Comparison of ENCODE assay signal across 8 mouse cellular contexts in genomic region chrX:101427774-101428173, GRCm38 (mm10). TPM values are rescaled to one million over a fixed set of nuclear protein-coding genes. Genes with fewer than 3 reads are reported as not detected.
DNase-seq lines count a peak whose midpoint lies in the region; ATAC-seq lines count a peak whose summit lies in the region.

No protein-coding gene starts in this region.

- no peaks in the 10 kb centered on the region for H3K36me3 ChIP-seq in midbrain, embryonic 14.5 days (ENCODE audit: control insufficient read depth, insufficient read depth, low read length)
- H3K36me3 ChIP-seq in midbrain, embryonic 10.5 days: peaks cover 21% of the 10 kb centered on the region

- intact Hi-C loops in left cerebral cortex, postnatal 36 days (cut with DNase I): no loop called here

- no peak overlapping the region for H3K4me3 ChIP-seq in midbrain, embryonic 14.5 days (replicated peaks; ENCODE audit: low read depth, low read length)
- no peak overlapping the region for H3K4me3 ChIP-seq in midbrain, embryonic 10.5 days

- no peak for ATAC-seq in midbrain, embryonic 14.5 days (ENCODE audit: low FRiP score, low TSS enrichment)

- no peaks in the 10 kb centered on the region for H3K27me3 ChIP-seq in midbrain, embryonic 14.5 days (ENCODE audit: control insufficient read depth, insufficient read depth, low read length)
- peaks cover 13% of the 10 kb centered on the region; the same call in 1 of the 2 replicates for H3K27me3 ChIP-seq in midbrain, embryonic 10.5 days (ENCODE audit: low read depth, poor library complexity, severe bottlenecking)

- H3K9me3 ChIP-seq in midbrain, embryonic 14.5 days (ENCODE audit: control insufficient read depth, low read length): no peaks in the 10 kb centered on the region
- no peaks in the 10 kb centered on the region for H3K9me3 ChIP-seq in midbrain, embryonic 10.5 days (replicated peaks)

- peaks cover 4% of the 10 kb centered on the region; the same call in 1 of the 2 replicates for H3K4me1 ChIP-seq in midbrain, embryonic 14.5 days (ENCODE audit: control insufficient read depth, insufficient read depth, low read length)
- H3K4me1 ChIP-seq in midbrain, embryonic 10.5 days: peaks cover 10% of the 10 kb centered on the region

- 0% methylated on average over 1 of the region's 1 CpGs for WGBS in midbrain, embryonic 14.5 days
- 4% methylated on average over 1 of the region's 1 CpGs for WGBS in midbrain, embryonic 10.5 days

- no peak overlapping the region for H3K9ac ChIP-seq in midbrain, embryonic 14.5 days (replicated peaks; ENCODE audit: low read length)

- peak; percentile 42 for DNase-seq in embryo, embryonic 10.5 days (ENCODE audit: low spot score)
- no peak for DNase-seq in embryo, embryonic 10 days (ENCODE audit: low spot score)
- peak; percentile 14 for DNase-seq in midbrain, embryonic 14.5 days
- no peak for DNase-seq in midbrain, embryonic 10.5 days (ENCODE audit: low spot score)
- DNase-seq in c-Kit-positive CD71-negative TER-119-negative erythroid progenitor cells, embryonic 14.5 days (ENCODE audit: low read depth): peak; percentile 24
- DNase-seq in retina, postnatal 1 day: peak; percentile 24
- DNase-seq in left cerebral cortex, postnatal 36 days (ENCODE audit: low spot score in 2 of 2): no peak
- DNase-seq in ovary, postnatal 36 days (ENCODE audit: low spot score): no peak

- no peak overlapping the region for H3K27ac ChIP-seq in midbrain, embryonic 14.5 days (replicated peaks; ENCODE audit: low read depth, low read length)
- H3K27ac ChIP-seq in midbrain, embryonic 10.5 days (replicated peaks): no peak overlapping the region

- no peak overlapping the region for H3K4me2 ChIP-seq in midbrain, embryonic 14.5 days (ENCODE audit: low read length)

RNA-seq across cellular contexts. Expression of gene Nono, which starts 1.3 kb away (rescaled TPM):
- polyA plus RNA-seq in midbrain, embryonic 14.5 days (2014; fragmentation: Nextera tagmentation; extraction: Ambion mirVana): 287 and 351 TPM in 2 replicates
- polyA plus RNA-seq in midbrain, embryonic 10.5 days (2016; fragmentation: Nextera tagmentation; extraction: Ambion mirVana): 618 and 658 TPM in 2 replicates
- total RNA-seq in left cerebral cortex, postnatal 36 days (2021): 100 to 1,000 TPM; 103 to 126 TPM

RNA-seq across cellular contexts. Expression of gene Zmym3, which starts 7.1 kb away (rescaled TPM):
- polyA plus RNA-seq in midbrain, embryonic 14.5 days (2014; fragmentation: Nextera tagmentation; extraction: Ambion mirVana): 67.9 and 75.2 TPM in 2 replicates
- polyA plus RNA-seq in midbrain, embryonic 10.5 days (2016; fragmentation: Nextera tagmentation; extraction: Ambion mirVana): 16.6 and 22.3 TPM in 2 replicates
- 100 to 1,000 TPM; 113 to 170 TPM for total RNA-seq in left cerebral cortex, postnatal 36 days (2021)

RNA-seq across cellular contexts. Expression of gene Itgb1bp2, which starts 21.1 kb away (rescaled TPM):
- 1.8 and 2.1 TPM in 2 replicates for polyA plus RNA-seq in midbrain, embryonic 14.5 days (2014; fragmentation: Nextera tagmentation; extraction: Ambion mirVana)
- 2.3 and 2.7 TPM in 2 replicates for polyA plus RNA-seq in midbrain, embryonic 10.5 days (2016; fragmentation: Nextera tagmentation; extraction: Ambion mirVana)
- total RNA-seq in left cerebral cortex, postnatal 36 days (2021): under 1 TPM; 0.77 to 0.94 TPM

RNA-seq across cellular contexts. Expression of gene Gjb1, which starts 51.6 kb away (rescaled TPM):
- polyA plus RNA-seq in midbrain, embryonic 14.5 days (2014; fragmentation: Nextera tagmentation; extraction: Ambion mirVana): 0.57 and 0.85 TPM in 2 replicates
- polyA plus RNA-seq in midbrain, embryonic 10.5 days (2016; fragmentation: Nextera tagmentation; extraction: Ambion mirVana): not detected in 2 replicates
- 10 to 100 TPM in 1 of 2 experiments, 1 to 10 TPM in 1; 8.9 to 15.1 TPM for total RNA-seq in left cerebral cortex, postnatal 36 days (2021)

Comparison
In these comparisons a context has a peak if more than half of its experiments do, and no peak if none do; other contexts are left out.
1. DNase-seq: peak in embryo, embryonic 10.5 days (single experiment), midbrain, embryonic 14.5 days (single experiment), c-Kit-positive CD71-negative TER-119-negative erythroid progenitor cells, embryonic 14.5 days (single experiment) and retina, postnatal 1 day (single experiment); none in embryo, embryonic 10 days (single experiment), midbrain, embryonic 10.5 days (single experiment), left cerebral cortex, postnatal 36 days (0 of 2) and ovary, postnatal 36 days (single experiment).